Mouse (Mus musculus): ENCODE data around the gene Plekha3. TPM values are rescaled to one million over a fixed set of nuclear protein-coding genes. Genes with fewer than 3 reads are reported as not detected.

Gene Plekha3
- polyA plus RNA-seq (2015; fragmentation: Illumina TruSeq; extraction: RNeasy Lipid Tissue Mini Kit (QIAGEN cat#74804); ENCODE audit: insufficient read depth, low read depth, low replicate concordance), result 3.9 TPM

GRCm38 (mm10) chr2:76674725-76675427 lies at the start of gene Plekha3:
TSS of gene Plekha3 (plus strand) at chr2:76675281.

DNA sequence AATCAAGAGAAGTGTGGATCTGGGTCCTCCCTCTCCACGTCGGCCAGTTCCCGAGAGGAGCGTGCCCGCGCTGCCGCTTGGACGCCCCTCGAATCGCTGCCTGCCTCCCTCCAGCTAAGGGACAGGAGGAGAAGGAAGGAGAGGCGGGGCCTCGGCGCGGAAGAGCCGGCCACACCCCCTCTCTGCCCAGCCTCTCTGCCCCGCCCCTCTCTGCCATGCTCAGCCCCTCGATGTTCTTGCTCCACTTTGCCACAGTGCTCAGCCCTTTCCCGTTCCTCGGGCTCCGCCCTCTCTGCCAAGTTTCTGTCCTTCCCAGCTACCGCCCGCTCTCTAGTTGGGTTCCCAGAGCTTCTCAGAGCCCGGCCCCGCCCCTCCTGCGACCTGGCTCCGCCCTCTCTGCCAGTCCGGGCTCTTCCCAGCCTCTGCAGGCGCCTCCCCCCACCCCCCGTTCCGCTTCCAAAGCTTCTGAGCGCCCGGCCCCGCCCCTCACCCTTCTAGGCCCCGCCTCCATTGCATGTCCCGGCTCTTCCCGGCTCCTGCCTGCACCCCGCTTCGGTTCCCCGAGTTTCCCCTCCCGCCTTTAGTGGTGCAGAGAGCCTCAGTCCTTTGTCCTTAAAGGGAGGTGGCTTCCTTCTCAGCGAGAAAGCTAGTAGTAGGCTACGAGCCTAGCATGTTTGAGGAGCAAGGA lies 27.1 kb upstream of the Plekha3 start, which contains the start of the genes Prkra and Pjvk:
TSS of gene Prkra (minus strand) at position 133 of the 688 bp plus-strand sequence.
TSS of gene Pjvk (plus strand) at position 594 of the 688 bp plus-strand sequence.

DNA sequence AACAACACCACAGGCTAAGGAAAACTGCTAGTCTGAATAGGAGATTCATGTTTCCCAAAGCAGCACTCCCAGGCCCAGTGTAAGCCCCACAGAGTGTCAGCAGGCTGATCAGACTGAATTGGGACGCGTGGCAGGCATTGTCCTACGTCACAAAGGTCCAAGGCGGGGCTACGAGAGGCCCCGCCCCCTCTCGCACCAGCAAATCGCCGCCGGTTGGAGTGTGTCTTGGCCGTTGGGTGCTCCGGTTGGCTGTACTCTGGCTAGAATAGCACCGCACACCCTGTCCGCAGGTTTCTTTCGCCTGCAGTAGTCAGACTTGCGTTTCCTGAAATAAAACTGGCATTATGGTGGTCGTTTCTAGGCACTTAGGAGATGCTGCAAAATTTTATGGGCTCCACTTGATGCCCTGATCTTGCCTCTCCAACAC lies 2.1 kb upstream of the Plekha3 start, which contains the start of gene Fkbp7:
TSS of gene Fkbp7 (minus strand) at position 151 of the 427 bp plus-strand sequence.

Other genes with a start within 250 kb of the Plekha3 start
- 5.2 TPM for gene Prkra, start 27.3 kb upstream of the Plekha3 start, polyA plus RNA-seq (2015; fragmentation: Illumina TruSeq; extraction: RNeasy Lipid Tissue Mini Kit (QIAGEN cat#74804); ENCODE audit: insufficient read depth, low read depth, low replicate concordance)
- not detected for gene Pjvk, start 26.8 kb upstream of the Plekha3 start, polyA plus RNA-seq (2015; fragmentation: Illumina TruSeq; extraction: RNeasy Lipid Tissue Mini Kit (QIAGEN cat#74804); ENCODE audit: insufficient read depth, low read depth, low replicate concordance)
- 14.0 TPM for gene Fkbp7, start 2.2 kb upstream of the Plekha3 start, polyA plus RNA-seq (2015; fragmentation: Illumina TruSeq; extraction: RNeasy Lipid Tissue Mini Kit (QIAGEN cat#74804); ENCODE audit: insufficient read depth, low read depth, low replicate concordance)